Mouse (Mus musculus) heart, adult 9 months (tissue): ENCODE results near the gene Tm7sf3.
"Not testable (repeated sequence)": the region's sequence is repeated elsewhere in the genome, so short reads cannot be mapped to it uniquely, and the experiment has no call there.

Experiments
- DNase-seq, 2 experiments: peaks; one replicate each; pipeline ENCODE4 v3.0.0; 2022; ENCODE audit warnings: low spot score in 2 of 2

Tm7sf3 gene

GRCm38 (mm10) chr6:146614541-146614940 is 28.1 kb downstream of the Tm7sf3 start:
- DNase-seq, result no peak

GRCm38 (mm10) chr6:146613907-146614306 is 28.7 kb downstream of the Tm7sf3 start:
- no peak for DNase-seq

GRCm38 (mm10) chr6:146612736-146613135 is 29.9 kb downstream of the Tm7sf3 start:
- DNase-seq, result no peak

- DNase-seq, result no peak
These were observed 30.7 kb downstream of the Tm7sf3 start for GRCm38 (mm10) chr6:146611897-146612296.

GRCm38 (mm10) chr6:146611385-146611784 is 31.2 kb downstream of the Tm7sf3 start:
- DNase-seq, result no peak

- DNase-seq, result no peak
These were observed 39.0 kb downstream of the Tm7sf3 start for GRCm38 (mm10) chr6:146603651-146604050.

GRCm38 (mm10) chr6:146602601-146603000 is 40.0 kb downstream of the Tm7sf3 start:
- DNase-seq, result no peak

- DNase-seq, result no peak
These were observed 57.5 kb downstream of the Tm7sf3 start for GRCm38 (mm10) chr6:146585134-146585533.

- DNase-seq, result no peak
These were observed 59.1 kb downstream of the Tm7sf3 start for GRCm38 (mm10) chr6:146583366-146584046.

- DNase-seq, result no peak
These were observed 62.2 kb downstream of the Tm7sf3 start for GRCm38 (mm10) chr6:146580381-146580926.

- DNase-seq, result no peak
These were observed 64.0 kb downstream of the Tm7sf3 start for GRCm38 (mm10) chr6:146578586-146578985.

- DNase-seq, result no peak
These were observed 64.5 kb downstream of the Tm7sf3 start for GRCm38 (mm10) chr6:146578111-146578531.

- DNase-seq, result peak; percentile 96 to 97
These were observed 65.1 kb downstream of the Tm7sf3 start, which contains the start of gene Ints13 for GRCm38 (mm10) chr6:146577310-146578109. Gene Ints13 (minus strand): TSS chr6:146577835.

- DNase-seq, result no peak
These were observed 65.7 kb downstream of the Tm7sf3 start, which contains the start of gene Fgfr1op2 for GRCm38 (mm10) chr6:146576903-146577302. Gene Fgfr1op2 (plus strand): TSS chr6:146577203.

GRCm38 (mm10) chr6:146572073-146572472 is 70.6 kb downstream of the Tm7sf3 start:
- no peak for DNase-seq

- not testable (repeated sequence) for DNase-seq
These were observed 80.2 kb downstream of the Tm7sf3 start for GRCm38 (mm10) chr6:146562461-146562860.
